Mouse (Mus musculus): ENCODE results near the gene a.
"Not testable (repeated sequence)": the region's sequence is repeated elsewhere in the genome, so short reads cannot be mapped to it uniquely, and the experiment has no call there.

DNA sequence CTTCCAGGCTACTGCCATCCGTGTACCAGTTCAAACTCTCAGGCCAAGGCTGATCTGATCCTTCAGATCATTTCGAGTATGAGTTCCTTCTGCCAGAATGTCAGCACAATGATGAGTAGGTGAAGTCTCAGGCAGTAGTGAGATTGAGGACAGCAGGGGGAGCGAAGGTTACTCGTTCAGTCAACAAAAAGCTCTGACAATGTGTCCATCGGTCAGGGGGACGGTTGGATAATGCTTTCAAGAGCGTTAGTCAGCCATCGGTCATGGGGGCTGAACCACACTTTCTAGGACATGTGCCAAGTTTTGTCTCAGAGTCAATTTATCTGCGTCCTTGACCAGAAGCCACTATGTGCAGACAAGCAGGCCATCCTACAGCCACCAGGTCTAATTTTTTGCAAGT, 225.5 kb downstream of the a start:
- not testable (repeated sequence) for TF ChIP-seq POLR2A (IDR thresholded peaks at IDR 0.05; ENCODE audit: control insufficient read depth, low read depth, low read length); CTCF (IDR thresholded peaks at IDR 0.05; ENCODE audit: control insufficient read depth, insufficient read depth, insufficient replicate concordance, low read depth, low read length)
